Mouse (Mus musculus): Measurements from ENCODE around the gene Gpr25.
A peak's percentile ranks its signal among the peaks of the same experiment; 100 is the strongest.

Gene Gpr25

DNA sequence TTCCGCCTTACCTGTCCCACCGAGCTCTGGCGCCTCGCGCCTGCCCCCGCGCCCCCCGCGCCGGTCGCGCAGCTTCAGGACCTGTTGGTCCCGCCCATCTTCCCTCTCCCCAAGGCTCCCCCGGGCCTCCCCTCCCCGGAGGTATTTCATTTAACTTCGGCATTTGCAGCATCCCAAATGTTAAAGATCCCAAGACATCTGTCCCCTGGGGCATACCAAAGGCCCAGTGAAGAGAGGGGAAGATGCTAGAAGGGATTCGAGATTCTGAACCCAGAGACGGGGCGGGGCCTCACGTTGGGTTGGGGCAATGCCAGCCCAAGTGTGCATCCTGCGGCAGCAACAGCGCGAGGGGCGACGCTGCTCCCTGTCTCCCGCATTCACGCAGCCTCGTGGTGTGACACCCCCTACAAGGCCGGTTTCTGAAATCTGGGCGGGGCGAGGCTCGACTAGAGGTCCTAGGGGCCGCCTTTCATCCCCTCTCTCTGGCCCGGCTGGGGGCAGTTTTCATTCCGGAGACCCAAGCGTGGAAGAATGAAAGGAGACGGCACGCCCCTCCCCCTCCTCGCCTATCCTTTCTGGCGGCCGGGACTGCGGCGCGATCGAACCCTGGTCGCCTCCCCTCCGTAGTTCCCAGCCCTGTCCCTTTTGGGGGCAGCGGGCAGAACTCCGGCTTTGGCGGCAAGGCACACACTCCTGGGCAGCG is 26.6 kb downstream of the Gpr25 start, which contains the start of gene Inava:
TSS of gene Inava (minus strand) at position 373 of the 703 bp plus-strand sequence.
- DNase-seq (ENCODE audit: extremely low read depth, low read depth, low spot score): no peak

DNA sequence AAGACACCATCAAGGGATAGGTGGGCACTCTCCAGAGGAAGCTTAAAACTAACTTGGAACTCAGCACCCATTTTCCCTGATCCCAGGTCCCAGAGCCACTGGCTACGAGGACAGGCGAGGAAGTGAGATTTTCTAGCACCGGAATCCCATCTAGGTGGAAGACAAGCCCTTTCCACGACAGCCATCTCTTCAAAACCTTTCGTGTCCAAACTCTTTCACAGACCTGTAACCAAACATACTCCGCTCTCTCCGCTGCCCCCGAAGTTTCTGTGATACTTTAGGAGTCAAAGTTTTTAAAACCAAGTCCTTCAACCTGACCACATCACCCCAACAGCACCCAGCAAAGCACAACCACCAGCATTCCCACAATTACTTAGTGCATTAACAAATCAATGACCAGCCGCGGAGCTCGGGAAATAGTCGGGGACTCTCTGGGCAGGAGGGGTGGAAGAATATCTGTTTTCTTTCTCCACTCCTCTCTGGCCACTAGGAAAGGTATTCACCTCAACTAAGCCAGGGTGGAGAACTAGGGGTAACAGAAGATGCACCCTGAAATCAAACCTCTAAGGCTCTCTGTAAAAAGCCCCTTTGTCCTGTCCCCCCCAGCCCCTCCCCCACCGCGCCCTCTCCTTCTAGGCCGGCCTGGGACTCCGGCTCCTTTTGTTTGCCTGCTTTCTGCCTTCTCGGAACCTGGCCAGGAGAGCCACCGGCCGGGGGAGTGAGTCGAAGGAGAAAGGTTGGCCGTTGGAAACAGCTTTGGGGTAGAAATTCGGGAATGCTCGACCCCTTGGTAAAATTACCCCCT is 27.5 kb downstream of the Gpr25 start:
- DNase-seq (ENCODE audit: extremely low read depth, low read depth, low spot score): no peak

DNA sequence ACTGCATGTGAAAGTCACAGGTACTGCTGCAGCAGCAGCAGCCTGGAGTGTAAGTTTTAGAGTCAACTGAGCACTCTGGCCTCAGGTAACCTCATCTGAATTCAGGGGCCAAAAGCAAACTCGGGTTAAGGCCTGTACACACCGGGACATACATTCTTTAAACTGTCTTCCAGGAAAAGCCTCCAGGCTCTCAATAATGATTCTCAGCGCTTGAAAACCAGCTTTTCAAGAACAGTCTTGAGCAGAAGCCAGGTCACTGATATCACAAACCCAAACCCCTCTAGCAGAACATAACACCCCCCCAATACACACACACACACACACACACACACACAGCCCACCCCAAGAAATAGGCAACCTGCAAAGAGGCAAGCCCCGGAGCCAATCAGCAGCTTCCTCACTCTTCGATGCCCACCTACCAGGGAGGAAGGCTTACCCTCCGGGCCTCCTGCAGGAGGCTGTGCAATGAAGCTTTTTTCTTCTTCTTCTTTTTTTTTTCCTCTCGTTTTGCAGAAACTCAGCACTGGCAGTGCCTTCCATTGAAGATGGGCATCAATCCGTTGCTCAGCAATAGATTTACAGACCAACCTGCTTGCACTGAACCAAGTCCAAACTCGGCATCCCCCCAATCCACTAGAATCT is 28.3 kb downstream of the Gpr25 start:
- no peak for DNase-seq (ENCODE audit: extremely low read depth, low read depth, low spot score)

DNA sequence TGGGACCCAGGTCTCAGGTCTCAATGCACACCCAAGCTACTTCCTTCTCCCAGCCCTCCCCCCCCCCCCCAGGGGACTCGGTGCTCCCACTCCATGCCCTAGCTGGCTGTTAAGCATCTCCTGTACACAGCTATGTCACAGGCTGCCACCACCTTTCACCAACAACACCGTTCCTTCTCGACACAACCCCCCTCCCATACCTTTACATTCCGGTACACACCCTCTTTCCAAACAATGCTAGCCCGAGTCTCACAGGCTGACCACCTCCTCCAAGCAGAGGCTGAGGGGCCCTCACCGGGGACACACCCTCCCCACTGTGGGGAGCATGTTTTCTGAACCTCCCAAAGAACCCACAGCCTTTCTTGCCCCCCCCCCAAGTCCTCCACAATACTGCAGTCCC is 29.1 kb downstream of the Gpr25 start:
- DNase-seq (ENCODE audit: extremely low read depth, low read depth, low spot score): no peak

DNA sequence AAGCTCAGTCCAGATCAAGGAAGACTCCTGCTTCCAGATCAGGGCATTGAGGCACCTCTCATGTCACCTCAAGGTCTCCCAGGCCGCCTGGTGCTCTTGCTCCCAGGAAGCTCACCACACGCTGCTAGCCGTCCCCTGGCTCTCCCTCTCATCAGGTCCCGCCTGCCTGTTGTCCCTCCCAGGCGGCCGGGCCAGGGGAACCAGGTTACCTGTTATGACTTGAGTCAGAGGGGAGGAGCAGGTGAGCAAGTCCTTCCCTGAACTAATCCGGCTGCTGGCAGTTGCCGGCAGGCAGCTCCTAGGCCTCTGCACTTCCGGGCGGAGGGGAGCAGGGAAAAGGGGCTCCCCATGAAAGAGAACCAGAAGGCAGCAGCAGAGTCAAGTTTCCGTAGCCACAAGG is 30.5 kb downstream of the Gpr25 start:
- DNase-seq (ENCODE audit: extremely low read depth, low read depth, low spot score): no peak

DNA sequence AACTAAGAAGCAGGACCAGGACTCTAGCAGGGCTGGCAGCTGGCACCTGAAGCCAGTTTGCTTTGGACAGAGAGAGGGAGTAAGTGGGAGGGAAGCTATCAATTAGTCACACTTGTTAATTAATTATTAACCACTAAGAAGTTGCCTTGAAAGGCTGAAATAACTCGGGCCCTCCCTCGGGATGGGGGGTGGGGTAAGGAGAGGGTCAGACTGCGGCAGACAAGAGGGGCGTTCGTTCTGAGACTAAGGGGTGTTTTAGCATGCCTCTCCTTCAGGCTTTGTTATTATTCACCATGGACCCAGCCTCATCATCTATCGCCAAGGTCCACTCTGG is 31.7 kb downstream of the Gpr25 start:
- no peak for DNase-seq (ENCODE audit: extremely low read depth, low read depth, low spot score)

DNA sequence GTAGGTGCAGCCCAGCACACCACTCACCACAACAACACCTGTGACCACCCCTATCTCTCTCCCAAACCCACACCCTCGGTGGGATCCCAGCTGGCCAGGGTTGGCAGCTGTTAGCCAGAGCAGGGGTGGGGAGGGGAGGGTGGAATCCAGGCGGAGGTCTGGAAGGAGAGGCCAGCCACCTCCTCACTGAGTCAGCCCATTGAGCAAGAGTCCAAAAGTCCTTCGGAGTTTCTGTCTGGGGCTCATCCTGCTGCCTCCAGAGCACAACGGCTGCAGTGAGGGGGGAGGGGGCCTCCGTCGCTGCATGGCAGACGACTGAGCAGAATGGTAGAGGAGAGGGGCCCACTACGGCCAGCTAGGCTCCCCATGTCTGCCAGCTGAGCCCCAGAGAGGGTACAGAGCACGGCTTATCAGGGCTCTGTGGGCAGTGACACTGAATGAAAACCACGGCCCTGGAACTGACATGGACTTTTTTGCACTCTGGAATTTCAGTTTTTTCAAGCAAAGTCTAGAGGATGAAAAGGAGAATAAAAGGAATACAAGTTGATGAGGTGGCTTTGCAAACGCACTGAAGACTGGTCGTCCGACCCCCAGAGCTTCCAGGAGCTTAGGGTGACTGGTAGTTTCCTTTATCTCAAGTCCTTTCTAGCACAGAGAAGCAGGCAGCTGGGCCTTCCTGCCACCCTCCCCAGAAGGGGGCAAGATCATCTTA is 32.2 kb downstream of the Gpr25 start:
- DNase-seq (ENCODE audit: extremely low read depth, low read depth, low spot score): no peak

DNA sequence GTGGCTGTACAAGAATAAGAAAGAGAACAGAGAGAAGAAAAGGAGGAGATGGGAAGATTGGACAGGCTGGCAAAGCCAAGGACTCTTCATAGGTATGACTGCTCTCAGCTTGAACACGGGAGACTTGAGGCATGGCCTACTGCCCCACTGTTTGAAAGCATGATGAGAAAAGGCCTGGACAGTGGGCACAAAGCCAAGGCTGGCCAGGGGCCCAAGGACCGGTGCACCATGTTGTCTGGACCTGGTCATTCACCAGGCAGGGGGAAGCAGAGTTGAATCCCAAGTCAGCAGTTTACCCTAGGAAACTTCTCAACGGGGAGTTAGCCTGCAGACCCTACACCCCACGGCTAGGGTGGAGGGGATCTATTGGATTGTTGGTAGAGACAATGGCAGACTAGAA is 32.8 kb downstream of the Gpr25 start:
- DNase-seq (ENCODE audit: extremely low read depth, low read depth, low spot score): no peak

DNA sequence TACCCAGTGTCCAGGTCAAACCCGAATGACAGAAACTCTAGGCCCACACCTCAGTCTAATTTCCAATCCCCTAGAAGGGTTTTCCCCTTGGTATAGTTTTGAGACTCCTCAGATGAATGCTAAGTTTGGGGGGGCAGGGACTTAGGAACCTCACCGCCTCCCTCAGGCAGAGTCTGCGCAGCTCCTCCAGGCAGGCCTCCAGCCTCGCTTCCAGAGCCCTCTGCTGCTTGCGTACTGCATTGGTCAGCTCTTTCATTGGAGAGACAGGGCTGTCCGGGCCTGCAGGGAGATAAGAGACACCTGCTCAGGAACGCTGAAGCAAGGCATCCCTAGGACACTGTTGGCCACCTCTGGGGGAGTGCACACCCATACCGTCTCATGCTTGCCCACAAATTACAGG is 34.0 kb downstream of the Gpr25 start:
- DNase-seq (ENCODE audit: extremely low read depth, low read depth, low spot score): no peak

DNA sequence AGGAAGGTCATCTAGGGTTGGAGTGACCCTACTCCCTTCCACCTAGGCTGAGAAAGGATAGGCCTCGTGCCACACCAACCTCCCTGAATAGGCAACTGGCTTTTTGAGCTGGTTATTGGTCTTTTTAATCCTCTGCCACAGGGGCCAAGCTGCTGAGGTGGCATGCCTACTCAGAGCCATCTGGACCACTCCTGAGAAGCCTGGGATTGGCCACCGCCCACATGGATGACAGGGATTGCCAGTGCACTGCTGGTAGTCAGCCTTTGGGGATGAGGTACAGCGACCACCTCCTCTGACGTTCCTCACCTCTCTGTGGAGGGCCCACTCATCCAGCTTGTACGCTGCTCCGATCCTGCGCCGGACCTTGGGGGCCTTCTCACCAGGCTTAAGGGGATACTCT is 34.8 kb downstream of the Gpr25 start:
- DNase-seq (ENCODE audit: extremely low read depth, low read depth, low spot score): no peak

DNA sequence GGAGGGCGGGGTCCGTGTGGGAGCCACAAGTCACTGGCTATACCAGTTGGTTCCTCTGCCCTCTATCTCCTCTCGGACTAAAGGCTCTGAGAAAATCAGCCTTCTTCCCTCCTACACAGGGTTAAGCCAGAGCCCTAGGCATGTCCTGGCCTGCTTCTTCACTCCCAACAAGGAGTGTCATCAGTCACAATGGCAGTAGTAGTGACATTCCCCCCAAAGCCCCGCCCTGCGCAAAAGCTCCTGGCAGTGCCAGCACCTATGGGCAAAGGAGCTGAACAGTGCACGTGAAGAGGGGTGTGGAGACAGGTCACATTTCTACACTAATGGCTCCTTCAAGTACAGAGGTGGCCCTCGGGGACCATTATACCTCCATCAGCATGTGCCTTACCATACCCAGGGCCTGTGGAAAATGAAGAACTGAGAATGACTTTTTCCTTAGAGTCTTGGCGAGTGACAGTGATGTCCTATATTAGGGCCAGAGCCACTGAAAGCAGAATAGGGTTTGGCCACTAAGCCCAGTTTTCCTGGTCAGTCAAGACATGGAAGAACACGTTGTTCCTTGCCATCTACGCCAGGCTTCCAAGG is 36.8 kb downstream of the Gpr25 start:
- peak; percentile 97 for DNase-seq (ENCODE audit: extremely low read depth, low read depth, low spot score)

DNA sequence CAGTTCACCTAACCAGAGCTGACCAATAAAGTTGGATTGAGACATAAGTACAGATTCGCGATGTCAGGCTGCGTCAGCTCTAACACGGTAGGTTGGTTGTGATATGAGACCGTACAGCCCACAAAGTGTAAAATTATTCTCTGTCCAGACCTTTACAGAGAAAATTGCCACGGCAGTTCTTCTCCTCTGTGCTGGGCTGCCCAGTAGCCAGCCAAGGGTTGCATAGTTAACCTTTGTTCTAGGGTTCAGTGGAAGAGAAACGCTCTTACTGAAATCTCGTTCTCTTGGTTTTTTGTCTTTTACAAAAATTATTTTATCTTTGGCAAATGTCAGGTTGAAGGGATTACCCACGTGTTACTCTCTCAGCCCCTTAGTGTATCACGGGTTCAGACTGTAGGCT is 38.3 kb downstream of the Gpr25 start:
- DNase-seq (ENCODE audit: extremely low read depth, low read depth, low spot score): no peak

DNA sequence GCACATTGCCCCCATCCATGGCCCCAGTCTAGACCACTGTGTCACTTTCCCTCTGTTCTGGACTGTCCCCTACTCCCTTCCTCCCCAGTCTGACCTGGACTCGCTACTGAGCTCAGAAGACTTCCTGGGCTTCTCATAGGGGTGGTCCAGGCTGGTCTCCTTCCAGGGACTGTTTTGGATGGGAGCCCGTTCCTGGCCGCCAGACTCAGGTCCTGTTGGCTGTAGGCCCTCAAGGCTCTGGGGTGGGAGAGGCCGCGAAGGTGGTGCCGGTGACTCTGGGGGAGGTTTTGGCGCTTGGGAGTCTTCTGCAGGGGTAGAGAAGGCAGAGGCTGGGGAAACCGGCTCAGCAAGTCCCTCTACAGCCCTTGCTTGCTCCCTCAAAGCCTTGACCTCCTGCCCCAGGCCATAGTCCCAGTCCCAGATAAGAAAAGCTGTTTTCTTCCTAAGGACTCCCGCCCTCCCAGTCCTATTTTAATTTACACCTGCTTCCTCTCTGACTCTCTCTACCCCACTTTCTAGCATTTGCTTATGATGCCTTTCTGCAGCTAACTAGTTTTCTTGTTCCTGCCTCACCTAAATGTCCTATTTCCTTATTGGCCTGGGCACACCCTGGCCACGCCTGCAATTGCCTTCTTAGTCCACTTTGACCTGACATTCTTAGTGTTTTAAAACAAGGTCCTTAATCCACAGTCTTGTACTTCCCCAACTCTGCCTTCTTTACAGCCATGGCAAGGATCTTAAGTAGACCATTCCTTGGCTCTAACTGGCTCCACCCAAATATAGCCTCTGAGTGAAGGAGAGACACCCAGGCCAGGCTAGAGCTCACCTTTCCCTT is 40.4 kb downstream of the Gpr25 start:
- no peak for DNase-seq (ENCODE audit: extremely low read depth, low read depth, low spot score)

DNA sequence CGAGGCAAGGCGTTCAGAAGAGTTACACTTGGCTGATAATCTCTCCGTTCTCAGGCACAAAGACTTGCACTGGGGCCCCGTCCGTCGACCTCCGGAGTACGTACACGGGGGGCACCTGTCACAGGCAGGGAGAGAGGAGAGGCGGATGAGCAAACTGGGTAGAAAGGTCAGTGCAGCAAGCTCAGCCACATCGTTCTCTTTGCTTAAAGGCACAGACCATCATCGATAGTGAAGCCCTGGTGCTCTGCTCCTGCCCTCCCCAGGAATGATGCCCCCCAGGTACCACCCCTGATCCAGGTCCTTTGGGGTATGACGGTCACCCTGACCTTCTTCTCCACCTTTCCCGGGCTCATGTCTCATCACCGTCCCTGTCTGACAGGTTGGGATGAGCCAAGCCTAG is 46.4 kb downstream of the Gpr25 start:
- no peak for DNase-seq (ENCODE audit: extremely low read depth, low read depth, low spot score)

DNA sequence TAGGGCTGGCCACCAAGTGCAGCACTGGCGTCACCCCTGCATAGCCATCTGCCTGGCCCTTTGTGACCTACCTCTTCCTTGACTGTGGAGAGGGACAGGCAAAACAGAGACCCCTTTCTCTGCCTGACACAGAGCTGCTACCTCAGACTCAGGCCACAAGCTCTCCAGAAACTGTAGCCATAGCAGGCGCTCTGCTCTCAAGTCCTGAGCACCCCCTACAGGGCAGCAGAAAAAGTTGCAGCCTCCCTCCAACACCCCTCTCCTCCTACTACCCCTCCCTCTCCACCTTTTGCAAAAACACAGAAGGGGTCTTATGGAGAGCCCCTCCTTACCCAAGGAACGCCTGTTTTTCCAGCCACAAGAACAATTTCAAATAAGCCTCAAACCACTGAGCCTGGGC is 47.9 kb downstream of the Gpr25 start, which contains the start of gene Mroh3:
TSS of gene Mroh3 (minus strand) at position 26 of the 400 bp plus-strand sequence.
- DNase-seq (ENCODE audit: extremely low read depth, low read depth, low spot score): no peak

Measured in fat pad, adult 2 months (tissue).